Mouse (Mus musculus): ENCODE measurements around the gene Nr1h3.

DNA sequence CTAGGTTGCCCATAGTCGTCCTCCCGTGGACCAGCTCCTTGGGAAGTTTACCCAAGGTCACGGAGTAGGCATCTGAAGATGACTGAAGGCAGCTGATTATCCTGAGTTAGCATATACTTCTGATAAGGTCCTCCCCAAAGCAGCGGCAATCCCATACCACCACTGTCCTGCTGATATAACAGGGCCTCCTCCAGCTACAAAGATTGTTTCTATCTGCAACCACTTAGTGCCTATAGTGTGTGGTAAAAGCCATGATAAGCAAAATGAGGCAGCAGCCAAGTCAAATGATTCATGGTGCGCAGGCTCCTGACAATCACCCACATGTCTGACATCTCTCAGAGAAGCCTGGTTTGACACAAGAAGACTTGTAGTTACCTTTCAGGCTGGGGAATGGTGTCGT, 37.6 kb downstream of the Nr1h3 start:
- TF ChIP-seq POLR2A (IDR thresholded peaks at IDR 0.05; ENCODE audit: borderline replicate concordance, control insufficient read depth, low read depth, low read length) (no peak), CTCF (IDR thresholded peaks at IDR 0.05; ENCODE audit: control insufficient read depth, insufficient read depth, low read length) (no peak)
